25 mouse cellular contexts compared by ENCODE assay signal in the genomic region with DNA sequence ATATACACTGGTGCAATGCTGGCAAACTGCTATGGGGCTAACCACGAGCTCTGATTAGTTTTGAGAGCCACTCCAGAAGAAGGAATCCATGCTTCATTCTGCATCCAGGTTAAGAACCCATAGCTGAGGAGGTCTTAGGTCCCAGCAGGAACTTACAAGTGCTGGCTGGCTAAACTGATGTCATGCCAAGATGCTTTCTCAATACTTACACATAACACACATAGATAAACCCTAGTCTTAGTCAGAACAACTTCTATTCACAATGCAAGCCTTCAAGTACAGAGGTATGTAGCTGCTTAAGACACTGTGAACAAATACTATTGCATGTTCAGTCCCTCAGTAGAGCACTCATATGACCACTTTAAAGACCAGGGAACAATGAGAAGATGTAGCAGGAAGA.
"Had no signal": no experiment of that assay in that cellular context is flagged by ENCODE, and none has a peak within 500 bp of the region (broad histone marks: within the 10 kb centered on the region; RNA-seq: fewer than 3 reads in every experiment).

No protein-coding gene starts in this region.

- H3K36me3 ChIP-seq: heart, embryonic 10.5 days; heart, embryonic 12.5 days; hindbrain, embryonic 10.5 days; hindbrain, embryonic 12.5 days; intestine, embryonic 15.5 days; limb, embryonic 10.5 days; limb, embryonic 12.5 days; liver, embryonic 13.5 days had no signal

- ATAC-seq: hindbrain, embryonic 16.5 days; inflammation-experienced regulatory T-cells, adult 6 months; intestine, embryonic 15.5 days; intestine, postnatal 0 days had no signal

- H3K27me3 ChIP-seq: heart, embryonic 12.5 days; hindbrain, embryonic 12.5 days; intestine, embryonic 15.5 days; limb, embryonic 12.5 days; liver, embryonic 13.5 days had no signal

- DNase-seq: gastrocnemius, postnatal 14 days; gastrocnemius, postnatal 36 days; heart, adult 18-20 months; heart, postnatal 10 days; heart, postnatal 4 days; kidney, adult 18-20 months; kidney, adult 8-10 months; kidney, postnatal 10 days; kidney, postnatal 25 days; kidney, postnatal 4 days; liver; liver, embryonic 13.5 days had no signal

- H3K27ac ChIP-seq: heart, embryonic 10.5 days; hindbrain, embryonic 10.5 days; hindbrain, embryonic 12.5 days; hindbrain, embryonic 14.5 days; intestine, embryonic 15.5 days; layer of hippocampus, adult 2 months; left cerebral cortex, adult 2 months; limb, embryonic 10.5 days; limb, embryonic 12.5 days; liver, embryonic 13.5 days had no signal

- H3K4me2 ChIP-seq: heart, embryonic 12.5 days; hindbrain, embryonic 12.5 days; hindbrain, embryonic 14.5 days; intestine, embryonic 15.5 days; limb, embryonic 12.5 days; liver, embryonic 13.5 days had no signal

- H3K9ac ChIP-seq: heart, embryonic 12.5 days; hindbrain, embryonic 12.5 days; hindbrain, embryonic 14.5 days; intestine, embryonic 15.5 days; limb, embryonic 12.5 days; liver, embryonic 13.5 days had no signal

- H3K4me1 ChIP-seq: hindbrain, embryonic 12.5 days; limb, embryonic 10.5 days; liver, embryonic 13.5 days had no signal

- H3K4me3 ChIP-seq: heart, embryonic 10.5 days; heart, embryonic 12.5 days; hindbrain, embryonic 10.5 days; hindbrain, embryonic 12.5 days; intestine, embryonic 15.5 days; layer of hippocampus, adult 2 months; left cerebral cortex, adult 2 months; limb, embryonic 10.5 days; limb, embryonic 12.5 days; liver, embryonic 13.5 days had no signal

- H3K9me3 ChIP-seq: heart, embryonic 10.5 days; heart, embryonic 12.5 days; hindbrain, embryonic 10.5 days; intestine, embryonic 15.5 days; limb, embryonic 10.5 days; liver, embryonic 13.5 days had no signal
